Mouse (Mus musculus) ES-E14 (cell line): Measurements from ENCODE around the gene Mapk7. TPM values are rescaled to one million over a fixed set of nuclear protein-coding genes. Genes with fewer than 3 reads are reported as not detected.

Source experiments
- DNase-seq: peaks from one replicate; pipeline ENCODE4 v3.0.0-alpha.2; 2013; ENCODE audit warnings: low read depth, low spot score
- H3K27ac ChIP-seq: 2 replicates; pipeline ENCODE4 v1.5.1; 2012; ENCODE audit warnings: low read depth, mild to moderate bottlenecking, low read length, moderate library complexity, mixed read lengths; ENCODE audit not compliant: poor library complexity, insufficient read depth, severe bottlenecking
- H3K36me3 ChIP-seq: 2 replicates; pipeline ENCODE4 v1.6.1; 2012; ENCODE audit warnings: mild to moderate bottlenecking, low read length, moderate library complexity, mixed read lengths; ENCODE audit not compliant: control insufficient read depth, poor library complexity, insufficient read depth, severe bottlenecking
- H3K4me1 ChIP-seq, 2 experiments: fragments of 150-350 bp in 1 of 2; sonication (generic) in 1 of 2; 2 replicates each; pipeline ENCODE4 v1.6.1; 2012; ENCODE audit warnings: low read length in 2 of 2, mild to moderate bottlenecking in 1 of 2, mixed read lengths in 1 of 2; ENCODE audit not compliant: control insufficient read depth in 2 of 2, insufficient read depth in 2 of 2, poor library complexity in 1 of 2
- H3K4me3 ChIP-seq, 2 experiments: fragments of 150-350 bp in 1 of 2; sonication (generic) in 1 of 2; 2 replicates each; pipeline ENCODE4 v1.5.1; 2012; ENCODE audit warnings: low read length in 2 of 2, low read depth in 1 of 2, mild to moderate bottlenecking in 1 of 2, mixed read lengths in 1 of 2; ENCODE audit not compliant: insufficient read depth in 1 of 2, poor library complexity in 1 of 2, severe bottlenecking in 1 of 2
- H3K9ac ChIP-seq: 2 replicates; pipeline ENCODE4 v1.6.1; 2012; ENCODE audit warnings: low read depth, mild to moderate bottlenecking, low read length, mixed read lengths; ENCODE audit not compliant: poor library complexity, insufficient read depth, severe bottlenecking
- H3K9me3 ChIP-seq: fragments of 150-350 bp; sonication (generic); 2 replicates; pipeline ENCODE4 v1.6.1; 2012; ENCODE audit warnings: low read depth, mild to moderate bottlenecking, low read length; ENCODE audit not compliant: control insufficient read depth, insufficient read depth
- CHD2 ChIP-seq: IDR thresholded peaks from 2 replicates; pipeline ENCODE4 v1.6.1; 2014; ENCODE audit warnings: mild to moderate bottlenecking, low read depth, low read length, inconsistent platforms
- HCFC1 ChIP-seq: IDR thresholded peaks from 2 replicates; pipeline ENCODE4 v1.6.1; 2012; ENCODE audit warnings: low read length, inconsistent platforms, borderline replicate concordance; ENCODE audit not compliant: insufficient read depth
- MAFK ChIP-seq: IDR thresholded peaks from 2 replicates; pipeline ENCODE4 v1.6.1; 2014; ENCODE audit warnings: mild to moderate bottlenecking, low read depth, low read length, inconsistent platforms; ENCODE audit not compliant: insufficient read depth
- ZC3H11A ChIP-seq: IDR thresholded peaks from 2 replicates; pipeline ENCODE4 v1.6.1; 2012; ENCODE audit warnings: low read depth, mild to moderate bottlenecking, inconsistent platforms, low read length, borderline replicate concordance
- ZNF384 ChIP-seq: IDR thresholded peaks from 2 replicates; pipeline ENCODE4 v1.6.1; 2012; ENCODE audit warnings: low read depth, low read length, inconsistent platforms
- in situ Hi-C, 2 experiments: fragments of 600-800 bp; cut with MboI; formaldehyde crosslinking; loops; one replicate each; pipeline ENCODE4 v1.15.1; 2025; ENCODE audit warnings: low sequenced_read_pairs in 2 of 2, inconsistent platforms in 1 of 2; ENCODE audit not compliant: unreplicated experiment in 2 of 2
- total RNA-seq: library from RNA; depleted of rRNA; stranded (reverse); fragments of 300-350 nt; gene quantifications from 2 replicates; pipeline ENCODE4 v1.2.3, GENCODE M21; 2012

The Mapk7 gene
- total RNA-seq, 1 experiment, result 25.3 TPM

GRCm38 (mm10) chr11:61536952-61537351 lies 42.7 kb upstream of the Mapk7 start:
- Histone ChIP-seq H3K9ac (no peak overlapping the region; the same call in 1 of the 2 replicates), H3K4me3 (no peak overlapping the region), H3K27ac (no peak overlapping the region; the same call in 1 of the 2 replicates), H3K4me1 (peaks cover 0 to 30% of the 10 kb centered on the region in 2 experiments; a peak in 3 of 4 replicates), H3K9me3 (no peaks in the 10 kb centered on the region), H3K36me3 (peaks cover 17% of the 10 kb centered on the region)
- in situ Hi-C loops, result no loop called here
- no peak for TF ChIP-seq MAFK
- no peak for TF ChIP-seq CHD2
- TF ChIP-seq HCFC1, result no peak
- TF ChIP-seq ZNF384, result no peak
- no peak for TF ChIP-seq ZC3H11A
- DNase-seq, result no peak

- H3K9ac ChIP-seq, result no peak overlapping the region
- H3K4me3 ChIP-seq, result no peak overlapping the region
- no peaks in the 10 kb centered on the region for H3K9me3 ChIP-seq
- peaks cover 0 to 20% of the 10 kb centered on the region in 2 experiments; a peak in 2 of 4 replicates for H3K4me1 ChIP-seq
- in situ Hi-C loops, result no loop called here
- H3K27ac ChIP-seq, result no peak overlapping the region
- H3K36me3 ChIP-seq, result peaks cover 18% of the 10 kb centered on the region
- no peak for DNase-seq
- TF ChIP-seq MAFK, result no peak
- no peak for TF ChIP-seq HCFC1
- no peak for TF ChIP-seq ZNF384
- TF ChIP-seq ZC3H11A, result no peak
- no peak for TF ChIP-seq CHD2
These were observed 41.3 kb upstream of the Mapk7 start for GRCm38 (mm10) chr11:61535530-61535929.

DNA sequence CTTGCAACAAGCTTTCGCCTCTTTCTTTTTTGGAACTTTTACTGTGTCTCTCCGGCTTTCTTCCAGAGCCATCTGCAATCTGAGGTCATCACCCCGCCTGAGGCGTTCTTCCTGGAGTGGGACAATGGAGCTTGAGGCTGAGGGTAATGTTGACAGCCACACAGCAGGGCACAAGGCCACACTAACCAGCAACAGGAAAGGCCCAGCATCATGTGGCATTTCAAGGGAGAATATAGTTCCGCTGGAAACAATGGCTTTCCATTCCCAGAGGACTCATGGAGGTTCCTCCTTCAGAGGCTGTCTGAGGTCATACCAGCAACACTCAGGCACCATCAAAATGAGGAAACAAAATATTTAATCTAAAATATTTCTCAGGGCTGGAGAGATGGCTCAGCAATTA lies 39.4 kb upstream of the Mapk7 start:
- no peak overlapping the region for H3K27ac ChIP-seq
- in situ Hi-C loops, result no loop called here
- peaks cover 2 to 26% of the 10 kb centered on the region in 2 experiments; a peak in 2 of 4 replicates for H3K4me1 ChIP-seq
- H3K4me3 ChIP-seq, result no peak overlapping the region
- DNase-seq, result peak; percentile 33
- TF ChIP-seq MAFK (no peak), CHD2 (no peak), HCFC1 (no peak), ZNF384 (no peak), ZC3H11A (no peak)
- H3K36me3 ChIP-seq, result peaks cover 12% of the 10 kb centered on the region
- H3K9me3 ChIP-seq, result no peaks in the 10 kb centered on the region
- H3K9ac ChIP-seq, result no peak overlapping the region

DNA sequence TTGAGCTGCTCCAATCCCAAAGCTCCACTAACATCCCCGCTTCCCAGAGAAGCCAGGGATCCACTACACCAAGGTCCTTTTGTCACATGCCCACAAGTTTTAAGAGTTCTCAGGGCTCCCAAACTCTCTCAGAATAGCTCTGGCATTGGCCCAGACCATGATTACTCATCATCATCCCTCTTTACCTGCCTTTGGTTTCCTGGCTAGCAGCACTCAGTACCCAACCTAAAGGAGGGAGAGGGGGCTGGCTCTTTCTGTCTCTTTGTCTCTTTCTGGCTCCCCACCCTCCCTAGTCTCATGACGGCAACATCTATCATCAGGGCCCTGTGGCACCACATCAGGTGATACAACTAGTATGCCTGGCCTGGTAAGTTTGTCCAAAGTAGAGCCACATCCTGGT lies 38.6 kb upstream of the Mapk7 start:
- TF ChIP-seq HCFC1 (no peak), MAFK (no peak), ZNF384 (no peak), CHD2 (no peak), ZC3H11A (no peak)
- H3K27ac ChIP-seq, result no peak overlapping the region
- H3K4me3 ChIP-seq, result no peak overlapping the region
- no peaks in the 10 kb centered on the region for H3K9me3 ChIP-seq
- DNase-seq, result no peak
- in situ Hi-C loops, result no loop called here
- H3K9ac ChIP-seq, result no peak overlapping the region
- peaks cover 3 to 29% of the 10 kb centered on the region in 2 experiments; a peak in 2 of 4 replicates for H3K4me1 ChIP-seq
- peaks cover 11% of the 10 kb centered on the region for H3K36me3 ChIP-seq

GRCm38 (mm10) chr11:61529268-61529713 lies 35.1 kb upstream of the Mapk7 start:
- H3K9me3 ChIP-seq, result no peaks in the 10 kb centered on the region
- H3K27ac ChIP-seq, result peak overlapping the region; percentile 28; the same call in 1 of the 2 replicates
- in situ Hi-C loops, result no loop called here
- H3K4me1 ChIP-seq, result peaks cover 3 to 22% of the 10 kb centered on the region in 2 experiments; a peak in 2 of 4 replicates
- H3K9ac ChIP-seq, result no peak overlapping the region
- TF ChIP-seq ZNF384 (no peak), HCFC1 (no peak), MAFK (no peak)
- H3K36me3 ChIP-seq, result peaks cover 8% of the 10 kb centered on the region
- peak; percentile 51 for DNase-seq
- no peak overlapping the region for H3K4me3 ChIP-seq
